9 mouse cellular contexts compared by ENCODE assay signal in the genomic region with DNA sequence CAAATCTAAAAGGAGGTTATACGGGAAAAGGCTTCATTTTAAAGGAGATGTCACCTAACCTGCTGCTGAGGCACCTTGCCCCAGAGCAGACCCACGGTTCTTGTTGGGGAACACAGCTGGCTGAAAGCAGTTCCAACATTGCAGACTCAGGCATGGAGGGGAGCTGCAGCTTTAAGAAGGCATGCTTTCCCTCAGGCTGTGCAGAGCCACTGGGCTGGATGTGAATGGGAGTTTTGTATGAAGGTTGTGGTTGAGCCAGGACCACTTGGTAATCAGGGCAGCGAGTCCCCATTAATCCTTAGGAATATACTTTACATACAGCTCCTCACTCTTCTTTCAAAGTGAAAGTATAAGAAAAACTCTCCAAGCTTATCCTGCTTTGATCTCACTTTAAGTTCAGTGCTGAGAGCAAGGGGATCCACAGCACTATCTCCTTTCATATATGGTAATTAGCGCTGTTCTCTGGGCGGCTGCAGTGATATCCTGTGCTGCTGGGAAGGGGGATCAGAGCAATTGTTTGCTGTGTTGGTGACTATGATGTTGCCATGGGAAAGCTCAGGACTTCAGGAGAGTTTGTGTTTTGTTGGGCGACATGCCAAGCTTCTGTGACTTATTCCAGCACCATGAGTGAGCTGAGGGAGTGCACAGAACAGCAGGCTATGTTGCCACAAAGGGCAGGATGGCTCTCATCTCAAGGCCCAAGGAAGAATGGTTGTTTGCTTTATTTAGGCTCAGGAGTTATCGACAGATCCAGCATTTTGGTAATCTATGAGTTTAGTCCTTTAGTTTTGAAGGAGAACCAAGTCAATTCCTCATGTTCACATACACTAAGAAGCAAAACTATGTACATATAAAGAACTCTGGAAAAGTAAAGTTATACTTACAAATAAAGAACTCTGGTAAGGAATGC. TPM values are rescaled to one million over a fixed set of nuclear protein-coding genes. Genes with fewer than 3 reads are reported as not detected.
DNase-seq lines count a peak whose midpoint lies in the region; ATAC-seq lines count a peak whose summit lies in the region.
"Had no signal": no experiment of that assay in that cellular context is flagged by ENCODE, and none has a peak within 500 bp of the region (broad histone marks: within the 10 kb centered on the region; RNA-seq: fewer than 3 reads in every experiment).

No protein-coding gene starts in this region.

- H3K9me3 ChIP-seq in lung, embryonic 16.5 days (ENCODE audit: control insufficient read depth, low read length) = no peaks in the 10 kb centered on the region

- 16% methylated on average over 7 of the region's 7 CpGs for WGBS in lung, embryonic 16.5 days

- peak; percentile 42 to 49; a peak in 3 of 4 replicates for ATAC-seq in hematopoietic stem cell, adult 5-6 weeks (replicated peaks in 1 of 2; ENCODE audit: insufficient read depth in 1 of 2, low FRiP score in 2 of 2, low TSS enrichment in 1 of 2, low read depth in 1 of 2, poor library complexity in 2 of 2, severe bottlenecking in 2 of 2)
- peak; percentile 87 for ATAC-seq in lung, embryonic 16.5 days (ENCODE audit: low read depth)
- ATAC-seq in erythroid progenitor cell, adult 5-6 weeks (replicated peaks; ENCODE audit: low FRiP score, poor library complexity, severe bottlenecking) = no peak

- peak overlapping the region; percentile 9 for H3K4me2 ChIP-seq in lung, embryonic 16.5 days (ENCODE audit: low read depth, low read length)

- DNase-seq in Muller cell, postnatal 12 days (ENCODE audit: inconsistent ontology term) = peak; percentile 89
- peak; percentile 42 for DNase-seq in cerebellum, adult 9-10 months
- DNase-seq in forelimb bud, embryonic 11.5 days (ENCODE audit: low read depth, low spot score) = peak; percentile 57
- peak; percentile 19 to 71 for DNase-seq in layer of hippocampus, adult 18-20 months (ENCODE audit: low spot score in 2 of 2)
- DNase-seq in retina, embryonic 14.5 days (ENCODE audit: low spot score) = peak; percentile 35

- H3K27ac ChIP-seq in lung, embryonic 16.5 days (ENCODE audit: low read length) = peak overlapping the region; percentile 38

- peak overlapping the region; percentile 11; the same call in 1 of the 2 replicates for H3K4me3 ChIP-seq in lung, embryonic 16.5 days (ENCODE audit: low read length)

- H3K36me3 ChIP-seq in lung, embryonic 16.5 days (ENCODE audit: control insufficient read depth, insufficient read depth, low read length) = no peaks in the 10 kb centered on the region

- H3K9ac ChIP-seq in lung, embryonic 16.5 days (ENCODE audit: low read length) = peak overlapping the region; percentile 1; the same call in 1 of the 2 replicates

- H3K27me3 ChIP-seq in lung, embryonic 16.5 days (ENCODE audit: control insufficient read depth, insufficient read depth, low read depth, low read length) = no peaks in the 10 kb centered on the region

- peaks cover 32% of the 10 kb centered on the region for H3K4me1 ChIP-seq in lung, embryonic 16.5 days (replicated peaks; ENCODE audit: control insufficient read depth, insufficient read depth, low read length)

RNA-seq across cellular contexts. Expression of a gene that starts 21.3 kb away (rescaled TPM):
- not detected in 2 replicates for total RNA-seq in hematopoietic stem cell, adult 5-6 weeks (2017)
- not detected for total RNA-seq in layer of hippocampus, adult 18-20 months (2021)
- not detected in 2 replicates for polyA plus RNA-seq in lung, embryonic 16.5 days (2015; fragmentation: Nextera tagmentation; extraction: Ambion mirVana)
- total RNA-seq in erythroid progenitor cell, adult 5-6 weeks (2015; ENCODE audit: low replicate concordance) = not detected in 2 replicates
- total RNA-seq in erythroid progenitor cell, adult 5-6 weeks (2017; ENCODE audit: low replicate concordance) = not detected in 2 replicates
- total RNA-seq: adrenal gland, postnatal 4 days had no signal

Comparison
In these comparisons a context has a peak if more than half of its experiments do, and no peak if none do; other contexts are left out.
1. DNase-seq: peak in every context shown above with its lines; median percentile 89 in Muller cell, postnatal 12 days; 57 in forelimb bud, embryonic 11.5 days; 45 in layer of hippocampus, adult 18-20 months; 42 in cerebellum, adult 9-10 months; 35 in retina, embryonic 14.5 days.